Mouse (Mus musculus) hindbrain, embryonic 13.5 days (tissue): ENCODE data around the gene Nfic. TPM values are rescaled to one million over a fixed set of nuclear protein-coding genes. Genes with fewer than 3 reads are reported as not detected.

Experiments used
- ATAC-seq: fragments of 200-750 bp; cut with Nextera tagmentation; 2 replicates; pipeline ENCODE4 v1.8.0; 2017; ENCODE audit warnings: moderate TSS enrichment; ENCODE audit not compliant: low FRiP score
- H3K27ac ChIP-seq: fragments of 300-500 bp; sonication (generic); 2 replicates; pipeline ENCODE4 v1.5.1; 2015; ENCODE audit warnings: inconsistent platforms, mild to moderate bottlenecking, moderate library complexity
- H3K27me3 ChIP-seq: fragments of 300-500 bp; sonication (generic); 2 replicates; pipeline ENCODE4 v1.6.1; 2015; ENCODE audit warnings: mild to moderate bottlenecking, inconsistent platforms
- H3K36me3 ChIP-seq: fragments of 300-500 bp; sonication (generic); 2 replicates; pipeline ENCODE4 v1.6.1; 2015; ENCODE audit warnings: mild to moderate bottlenecking, inconsistent platforms
- H3K4me1 ChIP-seq: fragments of 300-500 bp; sonication (generic); replicated peaks from 2 replicates; pipeline ENCODE4 v1.6.1; 2015; ENCODE audit warnings: inconsistent platforms
- H3K4me2 ChIP-seq: fragments of 300-500 bp; sonication (generic); 2 replicates; pipeline ENCODE4 v1.6.1; 2015; ENCODE audit warnings: inconsistent platforms, mild to moderate bottlenecking, moderate library complexity
- H3K4me3 ChIP-seq: fragments of 300-500 bp; sonication (generic); 2 replicates; pipeline ENCODE4 v1.5.1; 2015; ENCODE audit warnings: mild to moderate bottlenecking, inconsistent platforms
- H3K9ac ChIP-seq: fragments of 300-500 bp; sonication (generic); 2 replicates; pipeline ENCODE4 v1.6.1; 2015; ENCODE audit warnings: mild to moderate bottlenecking, inconsistent platforms
- H3K9me3 ChIP-seq: fragments of 300-500 bp; sonication (generic); 2 replicates; pipeline ENCODE4 v1.6.1; 2016; ENCODE audit warnings: inconsistent platforms
- WGBS: fragments of 180-500 bp; shearing (Covaris S2); methylation state at CpG from one replicate; pipeline ENCODE4 v1.1.7; 2015; 5-methylcytosine and 5-hydroxymethylcytosine counted together
- polyA plus RNA-seq: library from polyadenylated mRNA; unstranded; fragments of >200 nt; fragmentation: Nextera tagmentation; extraction: Ambion mirVana; gene quantifications from 2 replicates; pipeline ENCODE4 v1.2.1, GENCODE M21; 2015

Gene Nfic
- polyA plus RNA-seq, 1 experiment from 2014 or later, result 21.3 TPM

- Histone ChIP-seq H3K4me3 (peak overlapping the region; percentile 69), H3K9ac (peak overlapping the region; percentile 91), H3K27ac (no peak overlapping the region), H3K4me1 (peaks cover 35% of the 10 kb centered on the region), H3K9me3 (no peaks in the 10 kb centered on the region), H3K27me3 (no peaks in the 10 kb centered on the region), H3K4me2 (peak overlapping the region; percentile 100), H3K36me3 (peaks cover 33% of the 10 kb centered on the region)
- ATAC-seq, result no peak
- WGBS, result 77% methylated on average over 6 of the region's 6 CpGs
These were observed 39.7 kb upstream of the Nfic start for GRCm38 (mm10) chr10:81495151-81495550.

GRCm38 (mm10) chr10:81494260-81495041 is 39.0 kb upstream of the Nfic start:
- Histone ChIP-seq H3K27me3 (no peaks in the 10 kb centered on the region), H3K9me3 (no peaks in the 10 kb centered on the region), H3K4me3 (peak overlapping the region; percentile 69), H3K27ac (no peak overlapping the region), H3K36me3 (peaks cover 40% of the 10 kb centered on the region), H3K4me1 (peaks cover 35% of the 10 kb centered on the region), H3K4me2 (peak overlapping the region; percentile 100), H3K9ac (peak overlapping the region; percentile 91)
- 90% methylated on average over 11 of the region's 11 CpGs for WGBS
- no peak for ATAC-seq

GRCm38 (mm10) chr10:81493601-81494220 is 38.3 kb upstream of the Nfic start:
- Histone ChIP-seq H3K27me3 (no peaks in the 10 kb centered on the region), H3K9ac (peak overlapping the region; percentile 91; the same call in 1 of the 2 replicates), H3K9me3 (no peaks in the 10 kb centered on the region), H3K4me3 (no peak overlapping the region), H3K4me1 (peaks cover 35% of the 10 kb centered on the region), H3K4me2 (no peak overlapping the region), H3K27ac (0 out of 2 replicates have a peak overlapping the region, but pooled peaks have one; percentile 13), H3K36me3 (peaks cover 48% of the 10 kb centered on the region)
- ATAC-seq, result no peak
- 86% methylated on average over 8 of the region's 8 CpGs for WGBS

- Histone ChIP-seq H3K27ac (no peak overlapping the region), H3K4me1 (peaks cover 33% of the 10 kb centered on the region), H3K9me3 (no peaks in the 10 kb centered on the region), H3K4me3 (no peak overlapping the region), H3K9ac (0 out of 2 replicates have a peak overlapping the region, but pooled peaks have one; percentile 29), H3K36me3 (peaks cover 57% of the 10 kb centered on the region), H3K4me2 (no peak overlapping the region), H3K27me3 (no peaks in the 10 kb centered on the region)
- ATAC-seq, result no peak
- WGBS, result 96% methylated on average over 11 of the region's 11 CpGs
These were observed 37.3 kb upstream of the Nfic start for GRCm38 (mm10) chr10:81492606-81493240.

- Histone ChIP-seq H3K9me3 (no peaks in the 10 kb centered on the region), H3K4me1 (peaks cover 24% of the 10 kb centered on the region), H3K4me2 (no peak overlapping the region), H3K36me3 (peaks cover 74% of the 10 kb centered on the region), H3K4me3 (no peak overlapping the region), H3K9ac (peak overlapping the region; percentile 19; the same call in 1 of the 2 replicates), H3K27me3 (no peaks in the 10 kb centered on the region), H3K27ac (no peak overlapping the region)
- ATAC-seq, result no peak
- WGBS, result 96% methylated on average over 9 of the region's 9 CpGs
These were observed 35.6 kb upstream of the Nfic start for GRCm38 (mm10) chr10:81491018-81491417.

- Histone ChIP-seq H3K9me3 (no peaks in the 10 kb centered on the region), H3K4me3 (no peak overlapping the region), H3K27me3 (no peaks in the 10 kb centered on the region), H3K9ac (0 out of 2 replicates have a peak overlapping the region, but pooled peaks have one; percentile 19), H3K27ac (no peak overlapping the region), H3K4me2 (no peak overlapping the region), H3K4me1 (peaks cover 19% of the 10 kb centered on the region), H3K36me3 (peaks cover 77% of the 10 kb centered on the region)
- ATAC-seq, result no peak
- whole genome bisulfite sequencing, result 86% methylated on average over 14 of the region's 14 CpGs
These were observed 34.5 kb upstream of the Nfic start for GRCm38 (mm10) chr10:81489941-81490340.

GRCm38 (mm10) chr10:81488081-81488480 is 32.6 kb upstream of the Nfic start:
- H3K4me3 ChIP-seq, result no peak overlapping the region
- peaks cover 73% of the 10 kb centered on the region for H3K36me3 ChIP-seq
- no peak overlapping the region for H3K4me2 ChIP-seq
- H3K27ac ChIP-seq, result no peak overlapping the region
- 89% methylated on average over 11 of the region's 11 CpGs for WGBS
- no peaks in the 10 kb centered on the region for H3K9me3 ChIP-seq
- H3K27me3 ChIP-seq, result no peaks in the 10 kb centered on the region
- no peak for ATAC-seq
- H3K9ac ChIP-seq, result no peak overlapping the region
- H3K4me1 ChIP-seq, result peaks cover 14% of the 10 kb centered on the region

GRCm38 (mm10) chr10:81486496-81486895 is 31.1 kb upstream of the Nfic start:
- WGBS, result 87% methylated on average over 10 of the region's 10 CpGs
- H3K9ac ChIP-seq, result no peak overlapping the region
- H3K36me3 ChIP-seq, result peaks cover 58% of the 10 kb centered on the region

GRCm38 (mm10) chr10:81485479-81486018 is 30.1 kb upstream of the Nfic start:
- no peak for ATAC-seq
- H3K9me3 ChIP-seq, result no peaks in the 10 kb centered on the region
- H3K4me1 ChIP-seq, result peaks cover 29% of the 10 kb centered on the region
- H3K4me3 ChIP-seq, result no peak overlapping the region
- 0 out of 2 replicates have a peak overlapping the region, but pooled peaks have one; percentile 74 for H3K27ac ChIP-seq
- H3K27me3 ChIP-seq, result no peaks in the 10 kb centered on the region
- peaks cover 48% of the 10 kb centered on the region for H3K36me3 ChIP-seq
- no peak overlapping the region for H3K9ac ChIP-seq
- 79% methylated on average over 7 of the region's 7 CpGs for WGBS
- no peak overlapping the region for H3K4me2 ChIP-seq

More at GRCm38 (mm10) chr10:81486496-81486895, 31.1 kb upstream of the Nfic start:
- ATAC-seq, result no peak
- Histone ChIP-seq H3K4me1 (peaks cover 21% of the 10 kb centered on the region), H3K4me3 (peak overlapping the region; percentile 4; the same call in 1 of the 2 replicates), H3K4me2 (no peak overlapping the region), H3K27ac (no peak overlapping the region), H3K9me3 (no peaks in the 10 kb centered on the region), H3K27me3 (no peaks in the 10 kb centered on the region)

- Histone ChIP-seq H3K36me3 (peaks cover 43% of the 10 kb centered on the region), H3K27ac (peak overlapping the region; percentile 74), H3K9me3 (no peaks in the 10 kb centered on the region), H3K4me1 (peaks cover 34% of the 10 kb centered on the region), H3K4me2 (no peak overlapping the region), H3K4me3 (no peak overlapping the region), H3K27me3 (no peaks in the 10 kb centered on the region), H3K9ac (peak overlapping the region; percentile 49)
- ATAC-seq, result no peak
- WGBS, result 26% methylated on average over 2 of the region's 2 CpGs
These were observed 29.6 kb upstream of the Nfic start for GRCm38 (mm10) chr10:81485060-81485449.

GRCm38 (mm10) chr10:81484441-81485059 is 29.1 kb upstream of the Nfic start:
- WGBS, result 48% methylated on average over 6 of the region's 6 CpGs
- peaks cover 39% of the 10 kb centered on the region for H3K4me1 ChIP-seq
- H3K36me3 ChIP-seq, result peaks cover 38% of the 10 kb centered on the region
- H3K9me3 ChIP-seq, result no peaks in the 10 kb centered on the region
- H3K9ac ChIP-seq, result peak overlapping the region; percentile 49
- no peaks in the 10 kb centered on the region for H3K27me3 ChIP-seq
- H3K4me3 ChIP-seq, result no peak overlapping the region
- H3K27ac ChIP-seq, result peak overlapping the region; percentile 74
- no peak overlapping the region for H3K4me2 ChIP-seq
- ATAC-seq, result no peak
